Mouse (Mus musculus) adrenal gland, adult (tissue): Measurements from ENCODE around the gene Suv39h2.
A peak's percentile ranks its signal among the peaks of the same experiment; 100 is the strongest.

Source experiments
- DNase-seq, 2 experiments: peaks; one replicate each; pipeline ENCODE4 v3.0.0; 2022 to 2023; ENCODE audit warnings: low spot score in 1 of 2; ENCODE audit not compliant: inconsistent age in 2 of 2

Gene Suv39h2

GRCm38 (mm10) chr2:3423841-3424578 is 50.8 kb downstream of the Suv39h2 start, which contains the start of gene Dclre1c:
Gene Dclre1c, plus strand, starts transcription at chr2:3424131.
- DNase-seq = peak; percentile 92 to 96

GRCm38 (mm10) chr2:3422548-3422947 is 52.3 kb downstream of the Suv39h2 start, which contains the start of gene Meig1:
Gene Meig1, minus strand, starts transcription at chr2:3422648.
- DNase-seq = no peak

GRCm38 (mm10) chr2:3420157-3420556 is 54.7 kb downstream of the Suv39h2 start:
- no peak for DNase-seq

- DNase-seq = peak; percentile 97 to 99
Observed at GRCm38 (mm10) chr2:3418883-3419431, 55.9 kb downstream of the Suv39h2 start.

- DNase-seq = no peak
Observed at GRCm38 (mm10) chr2:3415676-3416075, 59.2 kb downstream of the Suv39h2 start.

- DNase-seq = peak; percentile 49 to 88
Observed at GRCm38 (mm10) chr2:3414241-3414640, 60.6 kb downstream of the Suv39h2 start.

GRCm38 (mm10) chr2:3407756-3408155 is 67.1 kb downstream of the Suv39h2 start:
- no peak for DNase-seq

GRCm38 (mm10) chr2:3405981-3406380 is 68.8 kb downstream of the Suv39h2 start:
- no peak for DNase-seq
